Mouse (Mus musculus): Measurements from ENCODE around the gene Mknk2. TPM values are rescaled to one million over a fixed set of nuclear protein-coding genes. Genes with fewer than 3 reads are reported as not detected.

Mknk2 gene
- polyA plus RNA-seq, 1 experiment from 2014 or later, result 75.4 TPM

DNA sequence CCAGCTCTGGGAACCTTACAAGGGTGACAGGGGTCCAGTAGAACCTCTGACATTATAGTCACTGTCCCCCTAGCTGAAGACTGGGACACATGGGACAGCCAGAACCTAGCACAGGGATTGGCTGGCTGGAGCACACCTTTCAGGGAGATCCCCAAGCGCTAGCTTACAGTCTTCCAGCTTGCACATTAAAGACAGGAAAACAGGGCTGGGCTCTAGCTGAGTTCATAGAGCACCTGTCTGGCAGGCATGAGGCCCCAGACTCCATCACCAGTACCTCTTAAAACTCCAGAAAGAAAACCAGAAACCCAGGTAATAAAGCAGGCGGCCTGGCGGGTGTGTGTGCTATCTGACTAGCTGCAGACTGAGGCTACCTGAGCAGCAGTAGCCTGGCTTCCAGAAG is 4.2 kb downstream of the Mknk2 start:
- peak overlapping the region; percentile 98 for H3K4me3 ChIP-seq (replicated peaks)
- no peaks in the 10 kb centered on the region for H3K9me3 ChIP-seq
- no peak overlapping the region for H3K27ac ChIP-seq
- ATAC-seq (ENCODE audit: low FRiP score), result no peak
- peak overlapping the region; percentile 93 for H3K4me2 ChIP-seq
- peak overlapping the region; percentile 99; the same call in 1 of the 2 replicates for H3K9ac ChIP-seq
- H3K27me3 ChIP-seq, result no peaks in the 10 kb centered on the region
- H3K4me1 ChIP-seq, result peaks cover 52% of the 10 kb centered on the region
- WGBS, result 90% methylated on average over 3 of the region's 3 CpGs
- H3K36me3 ChIP-seq (replicated peaks), result peaks cover 43% of the 10 kb centered on the region

DNA sequence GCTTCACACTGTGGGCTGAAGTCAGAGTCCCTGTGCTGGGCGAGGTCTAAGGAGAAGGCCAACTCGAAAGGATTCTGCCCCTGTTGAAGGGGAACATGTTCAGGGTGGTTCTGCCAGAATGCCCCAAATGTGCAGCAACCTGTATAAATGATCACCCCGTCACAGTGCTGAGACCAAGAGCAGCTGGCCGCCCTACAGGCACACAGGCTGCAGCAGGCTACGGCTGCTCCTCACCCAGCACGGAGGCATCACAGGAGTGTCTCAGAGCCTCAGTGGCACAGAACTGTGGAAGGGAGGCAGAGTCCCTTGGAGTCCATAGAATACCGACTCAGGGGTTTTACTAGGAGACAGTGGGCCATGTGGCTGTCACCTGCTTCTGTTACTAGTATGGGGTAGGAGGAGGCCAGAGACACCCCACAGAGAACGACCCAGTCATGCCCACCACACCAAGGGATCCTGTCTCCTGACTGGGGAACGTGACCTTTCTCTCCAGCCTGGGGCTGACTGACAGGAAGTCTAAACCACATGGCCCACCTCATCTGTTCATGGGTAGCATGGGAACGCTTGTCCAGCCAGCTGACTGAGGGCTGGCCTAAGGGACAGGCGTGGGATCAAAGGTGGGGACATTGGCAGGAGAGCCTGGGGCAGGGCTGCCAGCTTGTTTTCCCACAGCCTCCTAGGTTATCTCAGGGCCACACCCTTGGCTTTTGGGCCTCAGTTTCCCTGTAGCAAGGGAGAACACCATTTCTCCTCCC is 5.8 kb downstream of the Mknk2 start:
- WGBS, result 86% methylated on average over 11 of the region's 11 CpGs
- Histone ChIP-seq H3K4me3 (replicated peaks) (no peak overlapping the region), H3K27ac (no peak overlapping the region), H3K4me1 (peaks cover 36% of the 10 kb centered on the region), H3K36me3 (replicated peaks) (peaks cover 59% of the 10 kb centered on the region), H3K27me3 (no peaks in the 10 kb centered on the region), H3K4me2 (no peak overlapping the region), H3K9me3 (no peaks in the 10 kb centered on the region), H3K9ac (peak overlapping the region; percentile 5; the same call in 1 of the 2 replicates)
- no peak for ATAC-seq (ENCODE audit: low FRiP score)

- H3K9ac ChIP-seq, result no peak overlapping the region
- peaks cover 32% of the 10 kb centered on the region for H3K4me1 ChIP-seq
- WGBS, result 92% methylated on average over 4 of the region's 4 CpGs
- H3K4me2 ChIP-seq, result no peak overlapping the region
- H3K27me3 ChIP-seq, result no peaks in the 10 kb centered on the region
- no peak overlapping the region for H3K4me3 ChIP-seq (replicated peaks)
- H3K36me3 ChIP-seq (replicated peaks), result peaks cover 68% of the 10 kb centered on the region
- no peaks in the 10 kb centered on the region for H3K9me3 ChIP-seq
- no peak for ATAC-seq (ENCODE audit: low FRiP score)
- H3K27ac ChIP-seq, result no peak overlapping the region
These were observed 6.7 kb downstream of the Mknk2 start for GRCm38 (mm10) chr10:80671251-80671650.

- no peak for ATAC-seq (ENCODE audit: low FRiP score)
- Histone ChIP-seq H3K9ac (no peak overlapping the region), H3K4me1 (peaks cover 32% of the 10 kb centered on the region), H3K4me2 (no peak overlapping the region), H3K27me3 (no peaks in the 10 kb centered on the region), H3K27ac (no peak overlapping the region), H3K9me3 (no peaks in the 10 kb centered on the region), H3K4me3 (replicated peaks) (no peak overlapping the region), H3K36me3 (replicated peaks) (peaks cover 73% of the 10 kb centered on the region)
- 92% methylated on average over 2 of the region's 2 CpGs for WGBS
These were observed 7.4 kb downstream of the Mknk2 start for GRCm38 (mm10) chr10:80670531-80670930.

- H3K4me3 ChIP-seq (replicated peaks), result no peak overlapping the region
- H3K27ac ChIP-seq, result no peak overlapping the region
- ATAC-seq (ENCODE audit: low FRiP score), result no peak
- peaks cover 34% of the 10 kb centered on the region for H3K4me1 ChIP-seq
- WGBS, result 96% methylated on average over 7 of the region's 7 CpGs
- no peak overlapping the region for H3K9ac ChIP-seq
- no peaks in the 10 kb centered on the region for H3K9me3 ChIP-seq
- H3K4me2 ChIP-seq, result no peak overlapping the region
- peaks cover 76% of the 10 kb centered on the region for H3K36me3 ChIP-seq (replicated peaks)
- H3K27me3 ChIP-seq, result no peaks in the 10 kb centered on the region
These were observed 8.0 kb downstream of the Mknk2 start for GRCm38 (mm10) chr10:80669737-80670485.

- Histone ChIP-seq H3K36me3 (replicated peaks) (peaks cover 76% of the 10 kb centered on the region), H3K4me3 (replicated peaks) (no peak overlapping the region)
- WGBS, result 94% methylated on average over 12 of the region's 12 CpGs
These were observed 8.9 kb downstream of the Mknk2 start for GRCm38 (mm10) chr10:80669018-80669417.

GRCm38 (mm10) chr10:80668614-80669013 is 9.3 kb downstream of the Mknk2 start:
- no peak overlapping the region for H3K4me2 ChIP-seq
- peaks cover 25% of the 10 kb centered on the region for H3K4me1 ChIP-seq
- H3K27ac ChIP-seq, result no peak overlapping the region
- no peak for ATAC-seq (ENCODE audit: low FRiP score)
- no peaks in the 10 kb centered on the region for H3K27me3 ChIP-seq
- peaks cover 76% of the 10 kb centered on the region for H3K36me3 ChIP-seq (replicated peaks)
- no peak overlapping the region for H3K4me3 ChIP-seq (replicated peaks)
- H3K9me3 ChIP-seq, result no peaks in the 10 kb centered on the region
- no peak overlapping the region for H3K9ac ChIP-seq
- WGBS, result 90% methylated on average over 11 of the region's 11 CpGs

More at GRCm38 (mm10) chr10:80669018-80669417, 8.9 kb downstream of the Mknk2 start:
- no peak for ATAC-seq (ENCODE audit: low FRiP score)
- no peak overlapping the region for H3K27ac ChIP-seq
- H3K27me3 ChIP-seq, result no peaks in the 10 kb centered on the region
- H3K9ac ChIP-seq, result no peak overlapping the region
- H3K9me3 ChIP-seq, result no peaks in the 10 kb centered on the region
- peaks cover 30% of the 10 kb centered on the region for H3K4me1 ChIP-seq
- no peak overlapping the region for H3K4me2 ChIP-seq

DNA sequence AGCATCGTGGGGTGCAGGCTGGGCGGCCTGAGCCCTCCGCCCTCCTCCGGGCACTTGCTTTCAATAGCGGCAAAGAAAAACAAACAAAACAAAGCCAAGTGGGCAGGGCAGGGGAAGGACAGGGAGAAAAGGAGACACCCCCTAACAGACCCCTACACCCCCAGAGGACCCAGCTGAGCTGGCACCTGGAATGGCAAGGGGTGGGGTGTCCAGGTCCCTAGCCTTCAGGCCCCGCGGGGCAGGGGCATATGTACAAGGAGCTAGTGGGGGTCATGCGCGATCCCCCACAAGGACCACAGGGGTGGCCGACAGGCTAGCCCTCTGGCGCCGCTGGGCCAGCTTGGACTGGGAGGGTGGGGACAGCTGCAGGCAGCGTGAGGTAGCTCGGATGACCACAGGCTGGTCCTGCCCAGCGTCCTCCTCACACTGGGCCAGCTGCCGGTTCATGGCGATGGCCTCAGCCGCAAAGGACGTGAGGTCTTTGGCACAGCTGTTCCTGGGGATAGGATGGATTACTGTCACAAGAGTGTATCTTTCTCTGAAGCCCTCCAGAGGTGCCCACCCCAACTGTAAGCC is 11.0 kb downstream of the Mknk2 start:
- 87% methylated on average over 19 of the region's 19 CpGs for WGBS
- H3K9me3 ChIP-seq, result no peaks in the 10 kb centered on the region
- no peak overlapping the region for H3K4me2 ChIP-seq
- no peaks in the 10 kb centered on the region for H3K27me3 ChIP-seq
- H3K9ac ChIP-seq, result no peak overlapping the region
- no peak overlapping the region for H3K27ac ChIP-seq
- ATAC-seq (ENCODE audit: low FRiP score), result no peak
- H3K4me3 ChIP-seq (replicated peaks), result no peak overlapping the region
- peaks cover 65% of the 10 kb centered on the region for H3K36me3 ChIP-seq (replicated peaks)
- peaks cover 18% of the 10 kb centered on the region for H3K4me1 ChIP-seq

GRCm38 (mm10) chr10:80665981-80666733 is 11.8 kb downstream of the Mknk2 start:
- Histone ChIP-seq H3K36me3 (replicated peaks) (peaks cover 58% of the 10 kb centered on the region), H3K9ac (peak overlapping the region; percentile 29; the same call in 1 of the 2 replicates), H3K27me3 (no peaks in the 10 kb centered on the region), H3K27ac (no peak overlapping the region), H3K9me3 (no peaks in the 10 kb centered on the region), H3K4me2 (no peak overlapping the region), H3K4me1 (peaks cover 18% of the 10 kb centered on the region), H3K4me3 (replicated peaks) (no peak overlapping the region)
- ATAC-seq (ENCODE audit: low FRiP score), result no peak
- 81% methylated on average over 10 of the region's 10 CpGs for WGBS

GRCm38 (mm10) chr10:80665459-80665858 is 12.5 kb downstream of the Mknk2 start:
- H3K4me1 ChIP-seq, result peaks cover 18% of the 10 kb centered on the region
- H3K36me3 ChIP-seq (replicated peaks), result peaks cover 51% of the 10 kb centered on the region
- H3K9ac ChIP-seq, result no peak overlapping the region
- 0 out of 2 replicates have a peak, but pooled peaks have one; percentile 31 for ATAC-seq (ENCODE audit: low FRiP score)
- 73% methylated on average over 4 of the region's 4 CpGs for WGBS
- no peaks in the 10 kb centered on the region for H3K9me3 ChIP-seq
- no peaks in the 10 kb centered on the region for H3K27me3 ChIP-seq
- no peak overlapping the region for H3K27ac ChIP-seq
- no peak overlapping the region for H3K4me3 ChIP-seq (replicated peaks)
- no peak overlapping the region for H3K4me2 ChIP-seq

DNA sequence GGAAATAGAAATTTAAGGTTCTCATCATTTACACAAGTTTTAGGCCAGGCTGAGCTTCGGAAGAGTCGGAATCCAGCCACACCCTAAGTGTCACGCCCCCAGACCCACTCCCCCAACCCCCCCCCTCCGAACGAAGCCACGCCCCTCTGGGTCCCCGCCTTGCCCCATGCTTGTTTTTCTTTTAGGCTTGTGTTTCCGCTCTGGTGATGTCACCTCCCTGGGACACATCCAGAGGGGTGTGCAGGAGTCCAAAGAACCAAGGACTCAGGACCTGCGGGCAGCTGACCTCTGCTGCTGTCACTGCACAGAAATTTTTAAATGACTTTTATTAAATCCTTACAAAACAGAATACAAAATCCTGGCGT is 12.9 kb downstream of the Mknk2 start:
- Histone ChIP-seq H3K27me3 (no peaks in the 10 kb centered on the region), H3K36me3 (replicated peaks) (peaks cover 46% of the 10 kb centered on the region), H3K4me1 (peaks cover 18% of the 10 kb centered on the region), H3K9me3 (no peaks in the 10 kb centered on the region), H3K27ac (no peak overlapping the region; the same call in 1 of the 2 replicates), H3K4me3 (replicated peaks) (no peak overlapping the region), H3K4me2 (no peak overlapping the region), H3K9ac (no peak overlapping the region)
- no peak for ATAC-seq (ENCODE audit: low FRiP score)
- 21% methylated on average over 10 of the region's 10 CpGs for WGBS
